Mouse (Mus musculus) ES-Bruce4 (cell line): Measurements from ENCODE around the gene Clec3a.

Experiments used
- CTCF ChIP-seq: IDR thresholded peaks from one replicate; pipeline ENCODE4 v1.8.1; 2011; ENCODE audit warnings: low read depth, low read length
- EP300 ChIP-seq: IDR thresholded peaks from 2 replicates; pipeline ENCODE4 v1.6.1; 2011; ENCODE audit warnings: low read depth, low read length; ENCODE audit not compliant: insufficient read depth
- POLR2A ChIP-seq: IDR thresholded peaks from one replicate; pipeline ENCODE4 v1.8.1; 2011; ENCODE audit warnings: low read length; ENCODE audit not compliant: insufficient read depth

DNA sequence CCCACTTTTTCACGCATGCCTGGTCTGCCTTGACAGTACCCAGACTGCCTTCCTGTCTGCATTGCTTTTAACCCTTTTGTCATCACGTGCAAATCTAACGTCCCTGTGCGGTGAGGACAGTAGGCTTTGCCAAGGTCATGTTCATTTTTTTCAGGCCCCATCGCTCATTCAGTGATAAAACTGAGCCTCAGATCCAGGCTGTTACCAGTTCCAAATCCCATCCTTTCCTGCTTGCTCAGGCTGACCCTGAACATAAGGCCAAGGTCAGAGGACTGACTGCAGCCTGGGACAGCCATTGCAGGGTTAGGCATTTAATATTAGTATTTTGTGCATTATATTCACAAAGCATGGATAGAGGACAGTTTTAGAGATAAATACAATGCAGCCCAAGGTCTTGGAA, 19.6 kb upstream of the Clec3a start:
- TF ChIP-seq CTCF (no peak), POLR2A (no peak), EP300 (no peak)
